Mouse (Mus musculus): ENCODE measurements around the gene Hes2.

Hes2 gene

GRCm38 (mm10) chr4:152131809-152132771 is 26.6 kb upstream of the Hes2 start:
- DNase-seq (ENCODE audit: extremely low read depth, low read depth, low spot score): no peak

DNA sequence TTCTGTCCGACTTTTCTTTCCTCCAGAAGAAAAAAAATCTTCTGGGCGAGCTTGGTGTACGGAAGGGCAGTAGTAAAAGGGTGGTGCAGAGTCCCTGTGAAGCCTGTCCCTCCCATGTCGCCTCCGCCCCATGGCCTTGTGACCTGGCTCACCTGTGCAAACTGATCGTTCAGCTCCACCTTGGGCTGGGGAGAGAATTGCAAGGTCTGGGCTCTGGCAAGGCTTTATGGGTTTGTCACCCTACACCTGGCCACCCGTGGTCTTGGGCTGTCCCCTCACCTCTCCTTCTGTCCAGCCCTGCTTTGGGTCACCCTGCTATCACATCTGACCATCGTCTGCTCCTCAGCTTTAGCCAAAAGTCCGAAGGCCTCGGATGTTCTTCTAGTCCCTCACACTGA is 25.9 kb upstream of the Hes2 start:
- DNase-seq (ENCODE audit: extremely low read depth, low read depth, low spot score): no peak

GRCm38 (mm10) chr4:152133213-152133612 is 25.5 kb upstream of the Hes2 start:
- no peak for DNase-seq (ENCODE audit: extremely low read depth, low read depth, low spot score)

DNA sequence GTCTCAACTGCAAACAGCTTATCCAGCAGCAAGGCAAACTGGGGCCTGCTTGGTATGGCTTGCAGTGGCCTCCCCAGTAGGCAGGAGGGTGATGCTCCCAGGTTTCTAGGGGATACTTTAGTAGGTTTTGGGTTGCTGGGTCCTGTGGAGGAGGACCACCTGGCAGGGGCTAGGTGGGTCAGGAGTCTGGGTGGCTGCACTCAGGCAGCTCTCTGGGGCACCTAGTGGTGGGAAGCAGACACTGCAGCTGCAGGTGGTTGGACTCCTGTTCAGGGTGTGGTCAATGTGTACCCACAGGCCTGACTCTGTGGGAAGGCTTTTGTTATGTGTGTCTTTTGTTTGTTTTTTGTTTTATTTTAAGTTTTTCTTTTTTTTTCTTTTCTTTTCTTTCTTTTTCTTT is 24.2 kb upstream of the Hes2 start:
- DNase-seq (ENCODE audit: extremely low read depth, low read depth, low spot score): no peak

- no peak for DNase-seq (ENCODE audit: extremely low read depth, low read depth, low spot score)
These were observed 23.3 kb upstream of the Hes2 start for GRCm38 (mm10) chr4:152135363-152135762.

DNA sequence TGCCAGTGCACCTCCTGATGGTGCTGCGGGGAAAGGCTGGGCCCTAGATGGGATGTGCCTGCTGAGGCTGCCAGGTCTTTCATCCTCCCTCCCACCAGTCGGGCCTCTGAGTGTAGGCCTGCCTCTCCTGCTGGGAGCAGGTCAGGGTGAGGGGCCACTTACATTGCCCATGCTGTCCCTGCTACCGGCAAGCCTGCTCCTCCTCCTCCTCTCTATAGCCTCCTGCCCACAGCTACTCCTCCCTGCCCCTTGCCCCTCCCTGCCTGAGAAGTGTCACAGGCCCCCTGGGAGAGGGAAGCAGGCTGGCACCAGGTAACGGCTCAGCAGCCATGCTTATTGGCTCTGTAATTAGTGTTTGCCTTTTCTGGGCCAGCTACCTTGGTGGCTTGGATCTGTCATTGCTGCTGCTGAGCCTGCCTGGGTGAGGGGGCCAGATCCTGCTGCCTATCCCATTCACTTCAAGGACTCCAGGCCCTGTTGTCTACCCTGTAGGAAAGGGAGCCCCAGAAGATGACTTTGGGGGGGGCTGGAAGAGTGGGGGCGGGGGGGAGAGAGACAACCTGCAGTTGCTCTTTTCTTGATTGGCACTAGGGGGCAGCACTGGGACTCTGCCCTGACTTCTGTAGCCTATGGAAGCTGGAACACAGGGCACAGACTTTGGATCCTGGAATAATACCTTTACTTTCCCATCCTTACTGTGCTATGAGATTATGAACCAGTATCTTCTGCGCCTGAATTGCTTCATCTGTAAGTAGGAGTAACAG is 22.4 kb upstream of the Hes2 start:
- no peak for DNase-seq (ENCODE audit: extremely low read depth, low read depth, low spot score)

DNA sequence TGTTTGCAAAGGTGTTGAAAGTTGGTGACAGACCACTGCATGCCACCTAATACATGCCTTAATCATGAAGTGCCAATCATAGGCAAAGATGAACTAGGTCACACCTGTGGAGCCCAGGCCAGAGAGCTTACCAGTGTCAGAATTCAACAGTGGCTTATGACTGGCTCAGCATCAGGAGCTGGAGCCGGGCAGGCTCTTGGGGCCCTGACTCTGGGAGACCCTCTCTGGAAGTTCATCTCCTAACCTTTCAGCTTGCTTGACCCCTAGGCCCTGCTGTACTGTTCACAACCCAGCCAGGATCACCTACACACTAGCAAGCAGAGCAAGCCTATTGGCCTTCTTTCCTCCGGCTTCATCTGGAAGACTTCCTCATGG is 21.8 kb upstream of the Hes2 start:
- DNase-seq (ENCODE audit: extremely low read depth, low read depth, low spot score): no peak

DNA sequence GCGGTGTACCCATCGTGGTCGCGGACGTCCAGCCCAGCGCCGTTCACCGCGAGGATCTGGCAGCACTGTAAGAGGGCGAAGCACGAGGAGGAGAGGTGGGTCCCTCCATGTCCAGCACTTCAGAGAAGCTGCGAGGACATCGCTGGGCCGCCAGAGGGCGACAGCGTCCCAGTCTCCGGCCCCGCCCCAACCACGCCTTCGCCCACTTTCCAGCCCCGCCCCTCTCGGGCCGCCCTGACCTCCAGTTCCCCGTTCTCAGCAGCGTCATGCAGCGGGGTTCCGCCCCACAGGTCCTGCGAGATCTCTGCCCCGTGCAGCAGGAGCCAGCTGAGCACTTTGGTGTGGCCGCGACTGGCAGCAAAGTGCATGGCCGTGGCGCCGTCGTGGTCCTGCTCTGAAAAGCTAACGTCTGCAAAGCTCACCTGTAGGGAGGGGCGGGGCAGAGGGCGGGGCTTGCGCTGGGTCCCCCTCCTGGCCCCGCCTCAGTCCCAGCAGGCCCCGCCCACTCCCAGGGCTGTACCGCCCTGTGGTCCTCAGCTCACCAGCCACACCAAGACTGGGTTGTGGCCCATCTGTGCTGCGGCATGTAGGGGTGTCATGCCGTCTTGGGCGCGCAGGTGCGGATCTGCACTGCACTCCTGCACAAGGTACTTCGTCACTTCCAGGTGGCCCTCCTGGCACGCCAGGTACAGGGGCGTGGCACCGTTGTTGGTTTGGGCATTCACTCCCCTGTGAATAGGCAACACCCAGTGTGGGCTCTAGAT is 20.0 kb upstream of the Hes2 start:
- DNase-seq (ENCODE audit: extremely low read depth, low read depth, low spot score): no peak

- DNase-seq (ENCODE audit: extremely low read depth, low read depth, low spot score): no peak
These were observed 18.2 kb upstream of the Hes2 start for GRCm38 (mm10) chr4:152140441-152140840.

DNA sequence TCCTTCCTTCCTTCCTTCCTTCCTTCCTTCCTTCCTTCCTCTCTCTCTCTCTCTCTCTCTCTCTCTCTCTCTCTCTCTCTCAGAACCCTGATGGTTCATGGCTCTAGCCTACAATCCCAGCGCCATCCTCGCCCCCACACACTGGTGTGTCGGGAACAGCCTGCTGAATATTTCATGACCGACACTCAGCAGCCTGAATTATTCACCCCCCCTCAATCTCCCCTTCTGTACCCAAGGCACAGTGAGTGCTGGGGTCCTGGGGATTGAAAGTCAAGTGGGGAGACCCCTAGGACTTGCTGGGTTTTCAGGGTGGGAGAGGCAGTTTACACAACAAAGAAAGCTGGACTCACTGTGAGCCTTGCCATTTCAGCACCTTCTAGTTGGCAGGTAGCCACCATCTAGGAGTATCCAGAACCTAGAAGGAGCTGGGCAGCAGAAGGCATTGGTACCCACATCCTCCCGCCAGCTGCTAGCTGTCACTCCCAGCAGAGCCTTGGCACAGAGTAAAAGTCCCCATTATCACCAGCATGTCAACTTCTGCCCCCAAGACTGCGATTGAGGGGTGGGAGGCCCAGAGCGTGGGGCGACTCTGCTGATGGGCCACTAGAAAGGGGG is 17.0 kb upstream of the Hes2 start:
- no peak for DNase-seq (ENCODE audit: extremely low read depth, low read depth, low spot score)

- DNase-seq (ENCODE audit: extremely low read depth, low read depth, low spot score): no peak
These were observed 15.0 kb upstream of the Hes2 start for GRCm38 (mm10) chr4:152143632-152144031.

GRCm38 (mm10) chr4:152145473-152145872 is 13.2 kb upstream of the Hes2 start:
- DNase-seq (ENCODE audit: extremely low read depth, low read depth, low spot score): no peak

- DNase-seq (ENCODE audit: extremely low read depth, low read depth, low spot score): no peak
These were observed 12.4 kb upstream of the Hes2 start for GRCm38 (mm10) chr4:152146033-152146827.

- DNase-seq (ENCODE audit: extremely low read depth, low read depth, low spot score): no peak
These were observed 8.1 kb upstream of the Hes2 start for GRCm38 (mm10) chr4:152150546-152150945.

DNA sequence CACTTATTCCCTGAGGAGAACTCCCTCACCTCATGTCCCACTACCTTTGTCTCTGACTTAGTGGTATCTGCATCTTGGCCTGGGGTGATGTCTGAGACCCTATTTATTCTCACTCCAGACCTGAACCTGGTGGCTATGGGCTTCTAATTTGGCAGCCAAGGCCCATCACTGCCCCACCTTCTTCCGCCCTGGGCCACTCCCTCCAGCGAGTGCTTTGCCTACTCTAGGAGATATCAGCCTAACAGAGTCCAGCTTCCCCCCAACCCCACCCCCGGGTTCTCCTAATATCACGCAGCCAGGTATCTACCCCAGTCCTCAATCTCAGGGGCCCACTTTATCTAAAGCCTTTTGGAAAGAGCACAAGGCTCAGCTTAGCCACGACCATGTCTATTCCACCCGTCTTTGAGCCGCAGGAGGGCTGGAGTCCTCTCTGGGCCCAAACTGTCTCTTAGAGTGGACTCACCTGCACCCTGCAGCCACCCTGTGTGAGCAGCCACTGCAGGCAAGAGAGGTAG is 7.2 kb upstream of the Hes2 start:
- DNase-seq (ENCODE audit: extremely low read depth, low read depth, low spot score): no peak

DNA sequence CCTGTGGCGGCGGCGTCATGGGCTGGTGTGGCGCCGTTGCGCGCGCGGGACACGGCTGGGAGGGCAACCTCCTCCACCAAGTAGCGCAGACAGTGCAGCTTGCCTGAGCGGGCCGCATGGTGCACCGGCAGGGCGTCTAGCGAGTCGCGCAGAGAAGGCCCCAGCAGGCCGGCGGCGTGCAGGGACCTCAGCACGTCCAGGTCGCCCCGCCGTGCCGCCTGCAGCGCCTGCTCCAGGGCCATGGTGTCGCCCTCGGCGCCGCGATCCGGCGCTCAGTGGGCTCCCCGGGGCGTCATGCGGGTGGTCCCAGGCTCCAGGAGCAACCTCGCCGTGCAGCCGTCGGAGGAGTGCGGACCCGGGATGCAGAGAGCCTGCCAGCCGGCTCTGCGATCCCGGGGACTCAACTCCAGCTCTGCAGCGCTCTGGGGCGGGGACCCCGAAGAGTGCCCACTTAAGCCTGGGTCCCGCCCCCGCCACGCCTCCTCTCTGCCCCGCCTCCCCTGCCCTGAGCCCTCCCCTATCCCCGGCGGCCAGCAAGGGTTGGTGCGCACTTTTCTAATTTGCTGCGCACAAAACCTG is 6.6 kb upstream of the Hes2 start, which contains the start of gene Espn:
Gene Espn (minus strand): TSS at position 406 of the 579 bp plus-strand sequence.
- no peak for DNase-seq (ENCODE audit: extremely low read depth, low read depth, low spot score)

DNA sequence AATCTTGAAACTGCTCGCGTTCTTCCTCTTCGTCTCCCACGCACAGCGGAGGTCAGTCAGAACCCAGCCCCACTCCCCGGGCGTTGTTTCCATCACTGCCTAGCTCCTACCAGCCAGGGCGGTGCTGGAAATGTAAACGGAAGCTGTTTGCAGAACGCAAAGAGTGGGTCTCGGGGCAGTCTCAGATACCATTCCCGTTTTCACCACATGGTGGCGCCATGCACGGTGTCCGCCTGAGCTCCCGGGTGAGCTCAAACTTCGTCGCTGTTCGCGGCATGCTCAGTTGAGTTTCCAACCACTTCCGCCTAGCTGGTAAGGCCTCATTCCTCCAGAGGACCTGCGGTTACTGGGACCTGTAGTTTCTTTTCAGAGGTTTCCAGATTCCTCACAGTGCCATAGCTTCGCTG is 4.9 kb upstream of the Hes2 start:
- DNase-seq (ENCODE audit: extremely low read depth, low read depth, low spot score): no peak

DNA sequence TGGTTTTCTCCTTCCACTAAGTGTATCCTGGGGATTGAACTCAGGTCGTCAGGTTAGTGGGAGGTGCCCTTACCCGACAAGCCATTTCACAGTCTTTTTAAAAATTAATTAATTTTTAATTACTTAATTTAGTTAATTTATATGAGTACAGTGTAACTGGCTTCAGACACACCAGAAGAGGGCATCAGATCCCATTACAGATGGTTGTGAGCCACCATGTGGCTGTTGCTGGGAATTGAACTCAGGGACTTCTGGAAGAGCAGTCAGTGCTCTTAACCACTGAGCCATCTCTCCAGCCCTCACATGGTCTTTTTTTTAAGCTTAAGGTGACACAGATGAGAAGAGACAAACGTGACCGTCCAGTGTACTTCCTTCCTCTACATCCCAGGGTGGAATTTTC is 3.6 kb upstream of the Hes2 start:
- DNase-seq (ENCODE audit: extremely low read depth, low read depth, low spot score): no peak

GRCm38 (mm10) chr4:152157779-152158584 is 685 bp upstream of the Hes2 start:
- no peak for DNase-seq (ENCODE audit: extremely low read depth, low read depth, low spot score)

Data from fat pad, adult 2 months (tissue).